Comparison of ENCODE assay signal across 18 mouse cellular contexts in genomic region chr3:37811429-37811828, GRCm38 (mm10).
"Had no signal": no experiment of that assay in that cellular context is flagged by ENCODE, and none has a peak within 500 bp of the region (broad histone marks: within the 10 kb centered on the region; RNA-seq: fewer than 3 reads in every experiment).

No protein-coding gene starts in this region.

- H3K36me3 ChIP-seq: liver, embryonic 13.5 days; liver, embryonic 15.5 days; lung, embryonic 15.5 days; midbrain, embryonic 15.5 days; neural tube, embryonic 12.5 days; stomach, embryonic 15.5 days had no signal

- H3K27me3 ChIP-seq: liver, embryonic 13.5 days; liver, embryonic 15.5 days; lung, embryonic 15.5 days; megakaryocyte, embryonic 14.5 days; midbrain, embryonic 15.5 days; neural tube, embryonic 12.5 days; stomach, embryonic 15.5 days had no signal

- H3K9me3 ChIP-seq: liver, embryonic 13.5 days; liver, embryonic 15.5 days; lung, embryonic 15.5 days; stomach, embryonic 15.5 days had no signal

- ATAC-seq: liver, postnatal 0 days; lung, postnatal 0 days; midbrain, embryonic 15.5 days had no signal

- H3K9ac ChIP-seq: liver, embryonic 13.5 days; liver, embryonic 15.5 days; liver, postnatal 0 days; lung, embryonic 15.5 days; midbrain, embryonic 15.5 days; neural tube, embryonic 12.5 days; stomach, embryonic 15.5 days had no signal

- DNase-seq: liver, embryonic 13.5 days; liver, postnatal 0 days; lung, adult 2 months; lung, postnatal 14 days; lung, postnatal 36 days; right cerebral cortex, postnatal 14 days; thymus, adult 2 months; thymus, postnatal 25 days; thymus, postnatal 4 days had no signal

- H3K4me1 ChIP-seq: liver, embryonic 13.5 days; liver, embryonic 15.5 days; lung, embryonic 15.5 days; megakaryocyte, embryonic 14.5 days; midbrain, embryonic 15.5 days; neural tube, embryonic 12.5 days; stomach, embryonic 15.5 days had no signal

- H3K4me3 ChIP-seq: liver, embryonic 13.5 days; liver, embryonic 15.5 days; lung, embryonic 15.5 days; megakaryocyte, embryonic 14.5 days; midbrain, embryonic 15.5 days; neural tube, embryonic 12.5 days; stomach, embryonic 15.5 days had no signal

- H3K4me2 ChIP-seq: liver, embryonic 13.5 days; liver, embryonic 15.5 days; lung, embryonic 15.5 days; midbrain, embryonic 15.5 days; neural tube, embryonic 12.5 days; stomach, embryonic 15.5 days had no signal

- H3K27ac ChIP-seq: liver, embryonic 13.5 days; liver, embryonic 15.5 days; lung, embryonic 15.5 days; macrophage; midbrain, embryonic 15.5 days; neural tube, embryonic 12.5 days; stomach, embryonic 15.5 days; stomach, postnatal 0 days had no signal
